Mouse (Mus musculus) midbrain, embryonic 11.5 days (tissue): ENCODE results near the gene Mapk8ip1. TPM values are rescaled to one million over a fixed set of nuclear protein-coding genes. Genes with fewer than 3 reads are reported as not detected.

ENCODE experiments used
- ATAC-seq: fragments of 200-750 bp; cut with Nextera tagmentation; 2 replicates; pipeline ENCODE4 v1.8.0; 2017; ENCODE audit warnings: moderate TSS enrichment, moderate library complexity; ENCODE audit not compliant: low FRiP score
- DNase-seq: peaks from one replicate; pipeline ENCODE4 v3.0.0; 2015; ENCODE audit warnings: low spot score; ENCODE audit errors: missing footprints
- H3K27ac ChIP-seq: fragments of 300-500 bp; sonication (generic); 2 replicates; pipeline ENCODE4 v1.5.1; 2014; ENCODE audit warnings: low read depth, low read length
- H3K27me3 ChIP-seq: fragments of 300-500 bp; sonication (generic); 2 replicates; pipeline ENCODE4 v1.6.1; 2014; ENCODE audit warnings: mild to moderate bottlenecking, low read length, moderate library complexity, mixed read lengths; ENCODE audit not compliant: control insufficient read depth, insufficient read depth
- H3K36me3 ChIP-seq: fragments of 300-500 bp; sonication (generic); 2 replicates; pipeline ENCODE4 v1.6.1; 2014; ENCODE audit warnings: mild to moderate bottlenecking, low read length, moderate library complexity, mixed read lengths; ENCODE audit not compliant: control insufficient read depth, insufficient read depth
- H3K4me1 ChIP-seq: fragments of 300-500 bp; sonication (generic); 2 replicates; pipeline ENCODE4 v1.6.1; 2014; ENCODE audit warnings: low read length; ENCODE audit not compliant: control insufficient read depth, insufficient read depth
- H3K4me2 ChIP-seq: fragments of 300-500 bp; sonication (generic); 2 replicates; pipeline ENCODE4 v1.6.1; 2014; ENCODE audit warnings: mild to moderate bottlenecking, moderate library complexity
- H3K4me3 ChIP-seq: fragments of 300-500 bp; sonication (generic); 2 replicates; pipeline ENCODE4 v1.5.1; 2014; ENCODE audit warnings: low read depth, low read length
- H3K9ac ChIP-seq: fragments of 300-500 bp; sonication (generic); 2 replicates; pipeline ENCODE4 v1.6.1; 2014; ENCODE audit warnings: low read length
- H3K9me3 ChIP-seq: fragments of 300-500 bp; sonication (generic); 2 replicates; pipeline ENCODE4 v1.6.1; 2016; ENCODE audit warnings: low read length; ENCODE audit not compliant: control insufficient read depth
- WGBS: fragments of 180-500 bp; shearing (Covaris S2); extraction: QIAGEN DNeasy Blood & Tissue Kit; methylation state at CpG from one replicate; pipeline ENCODE4 v1.1.7; 2014; 5-methylcytosine and 5-hydroxymethylcytosine counted together
- polyA plus RNA-seq: library from polyadenylated mRNA; unstranded; fragments of >200 nt; fragmentation: Nextera tagmentation; extraction: Ambion mirVana; gene quantifications from 2 replicates; pipeline ENCODE4 v1.2.1, GENCODE M21; 2014

The Mapk8ip1 gene
- polyA plus RNA-seq, 1 experiment from 2014 or later, result 37.1 TPM

DNA sequence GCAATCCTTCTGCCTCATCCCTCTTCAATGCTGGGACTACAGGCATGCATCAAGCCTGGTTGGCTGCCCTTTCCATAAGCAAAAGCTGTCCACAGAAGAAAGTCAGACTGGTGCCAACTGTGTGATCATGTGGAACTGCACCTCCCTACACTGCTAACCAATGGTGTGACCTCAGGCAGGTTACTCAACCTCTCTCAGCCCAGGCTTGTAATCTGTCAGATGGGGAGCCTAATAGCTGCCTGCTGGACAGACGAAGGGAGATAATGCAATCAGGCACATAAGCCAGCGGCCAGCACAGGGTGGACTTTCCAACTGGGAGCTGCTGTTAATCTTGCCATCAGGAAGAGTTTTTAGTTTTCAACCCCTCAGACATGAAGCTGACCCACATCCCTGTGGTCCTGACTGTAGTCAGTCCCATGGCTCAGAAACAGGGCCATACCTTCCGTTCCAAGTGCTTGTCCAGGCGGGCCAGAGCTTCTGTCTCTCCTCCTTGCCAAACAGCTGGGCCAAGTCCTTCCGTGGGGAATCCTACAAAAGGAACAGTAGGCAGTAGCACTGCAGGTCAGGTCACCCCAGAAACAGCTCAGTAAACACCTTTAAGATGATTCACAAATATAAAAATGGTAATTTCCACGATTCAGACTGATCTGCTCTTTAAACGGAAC is 20.8 kb upstream of the Mapk8ip1 start:
- Histone ChIP-seq H3K9ac (no peak overlapping the region), H3K4me3 (no peak overlapping the region), H3K36me3 (peaks cover 7% of the 10 kb centered on the region; the same call in 1 of the 2 replicates), H3K4me2 (no peak overlapping the region), H3K27me3 (no peaks in the 10 kb centered on the region), H3K4me1 (peaks cover 30% of the 10 kb centered on the region), H3K27ac (no peak overlapping the region), H3K9me3 (no peaks in the 10 kb centered on the region)
- 93% methylated on average over 7 of the region's 7 CpGs for WGBS
- no peak for DNase-seq
- ATAC-seq, result no peak

DNA sequence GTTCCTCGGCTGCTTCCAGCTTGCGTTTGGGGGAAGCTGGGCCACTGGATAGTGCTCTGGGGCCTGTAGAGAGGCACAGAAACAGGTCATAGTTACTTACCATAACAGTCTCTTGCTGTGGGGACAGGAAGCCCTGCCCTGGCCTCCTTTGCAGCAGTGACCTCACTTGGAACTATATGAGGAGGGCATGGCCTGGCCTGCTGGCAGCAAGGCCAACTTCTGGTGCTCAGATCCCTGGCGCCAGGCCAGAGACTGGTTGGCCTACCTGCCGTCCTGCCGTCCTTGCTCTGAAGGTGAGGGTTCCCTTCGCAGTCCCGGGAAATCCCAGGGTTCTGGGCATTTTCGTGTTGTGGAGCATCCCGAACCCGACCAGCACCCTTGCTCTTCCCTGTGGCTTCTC is 10.6 kb upstream of the Mapk8ip1 start:
- Histone ChIP-seq H3K9ac (no peak overlapping the region), H3K4me1 (no peaks in the 10 kb centered on the region; the same call in 1 of the 2 replicates), H3K9me3 (no peaks in the 10 kb centered on the region), H3K36me3 (peaks cover 30% of the 10 kb centered on the region), H3K4me3 (no peak overlapping the region), H3K27ac (no peak overlapping the region), H3K4me2 (no peak overlapping the region), H3K27me3 (no peaks in the 10 kb centered on the region)
- ATAC-seq, result no peak
- 91% methylated on average over 10 of the region's 10 CpGs for WGBS
- no peak for DNase-seq

DNA sequence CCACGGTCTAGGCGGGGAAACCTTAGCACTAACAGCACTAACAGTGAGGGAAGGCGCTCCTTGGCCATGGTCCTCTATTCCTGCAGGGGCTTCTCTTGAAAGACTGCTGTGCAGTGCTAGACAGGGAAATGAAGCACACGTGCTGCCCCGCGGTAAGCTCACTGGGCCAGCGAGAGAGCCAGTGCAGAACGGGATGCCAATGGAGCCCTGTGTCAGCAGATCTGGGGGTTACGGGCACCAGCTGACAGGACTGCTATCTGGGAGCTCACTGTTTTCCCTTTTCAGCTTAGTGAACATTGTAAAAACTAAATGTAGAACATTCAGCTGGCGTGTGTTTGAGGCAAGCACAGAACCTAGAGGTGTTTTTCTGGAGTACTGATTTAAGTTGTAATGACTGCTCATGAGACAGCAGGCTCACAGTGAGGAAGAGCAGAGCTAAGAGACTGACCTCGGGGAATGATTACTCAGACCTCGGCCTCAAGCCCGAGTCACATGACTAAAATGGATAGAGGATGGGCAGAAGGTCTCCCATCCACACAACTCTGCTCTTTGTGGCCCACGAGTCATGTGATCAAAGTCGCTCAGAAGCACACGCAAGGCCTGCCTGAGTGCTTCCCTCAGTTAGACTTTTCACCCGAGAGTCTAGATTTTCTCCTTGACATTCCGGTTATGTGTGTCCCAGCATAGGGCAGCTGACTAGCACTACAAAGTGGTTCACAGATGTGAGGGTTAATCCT is 7.4 kb upstream of the Mapk8ip1 start:
- Histone ChIP-seq H3K4me2 (no peak overlapping the region), H3K27ac (no peak overlapping the region), H3K4me3 (no peak overlapping the region), H3K27me3 (no peaks in the 10 kb centered on the region), H3K9ac (no peak overlapping the region), H3K36me3 (peaks cover 28% of the 10 kb centered on the region), H3K9me3 (no peaks in the 10 kb centered on the region), H3K4me1 (peaks cover 3% of the 10 kb centered on the region)
- DNase-seq (no peak), ATAC-seq (no peak)
- 93% methylated on average over 18 of the region's 18 CpGs for WGBS

DNA sequence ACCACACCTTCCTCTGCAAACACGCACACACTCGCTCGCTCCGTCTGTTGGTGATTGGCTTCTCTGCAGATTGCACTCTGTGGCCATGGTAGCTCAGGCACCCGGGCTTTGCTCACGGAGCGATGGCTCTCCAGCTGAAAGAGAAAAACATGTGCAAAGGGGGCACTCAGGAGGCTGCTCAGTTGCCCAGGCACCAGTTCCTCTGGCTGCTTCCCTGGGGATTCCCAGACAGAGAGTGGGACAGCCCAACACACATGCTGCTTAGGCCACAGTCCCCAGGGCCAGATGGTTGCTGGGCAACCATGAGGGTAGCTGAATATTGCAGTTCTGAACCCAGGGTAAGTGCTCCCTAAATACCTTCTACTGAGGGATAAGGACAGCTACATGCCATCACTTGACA is 4.6 kb upstream of the Mapk8ip1 start:
- 86% methylated on average over 7 of the region's 7 CpGs for WGBS
- DNase-seq (no peak), ATAC-seq (no peak)
- Histone ChIP-seq H3K27ac (0 out of 2 replicates have a peak overlapping the region, but pooled peaks have one; percentile 9), H3K4me3 (no peak overlapping the region), H3K9ac (peak overlapping the region; percentile 12), H3K36me3 (peaks cover 10% of the 10 kb centered on the region), H3K9me3 (no peaks in the 10 kb centered on the region), H3K4me1 (peaks cover 6% of the 10 kb centered on the region), H3K27me3 (no peaks in the 10 kb centered on the region), H3K4me2 (no peak overlapping the region)

DNA sequence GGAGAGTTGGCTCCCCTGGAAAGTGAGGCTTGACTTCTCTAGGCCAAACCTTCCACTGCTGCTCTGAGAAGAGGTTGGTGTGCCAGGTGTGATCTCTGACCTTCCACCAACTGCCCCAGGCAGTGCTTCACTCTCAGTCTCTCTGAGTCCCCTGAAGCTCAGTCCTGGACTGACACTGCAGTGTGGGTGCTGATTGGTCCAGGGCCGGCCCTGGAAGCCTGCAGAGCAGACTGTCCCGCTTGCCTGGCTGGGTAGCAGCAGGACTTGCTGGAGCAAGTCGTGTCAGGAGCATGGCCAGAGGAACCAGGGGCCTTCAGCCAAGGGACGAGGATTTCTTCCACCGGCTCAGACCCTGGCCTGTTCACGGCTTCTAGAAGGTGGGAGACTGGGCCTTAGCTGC is 3.7 kb upstream of the Mapk8ip1 start:
- H3K4me2 ChIP-seq, result no peak overlapping the region
- peaks cover 9% of the 10 kb centered on the region for H3K4me1 ChIP-seq
- peaks cover 4% of the 10 kb centered on the region; the same call in 1 of the 2 replicates for H3K36me3 ChIP-seq
- no peak for ATAC-seq
- no peak overlapping the region for H3K27ac ChIP-seq
- 86% methylated on average over 6 of the region's 6 CpGs for WGBS
- no peaks in the 10 kb centered on the region for H3K27me3 ChIP-seq
- no peaks in the 10 kb centered on the region for H3K9me3 ChIP-seq
- H3K9ac ChIP-seq, result no peak overlapping the region
- no peak for DNase-seq
- no peak overlapping the region for H3K4me3 ChIP-seq

DNA sequence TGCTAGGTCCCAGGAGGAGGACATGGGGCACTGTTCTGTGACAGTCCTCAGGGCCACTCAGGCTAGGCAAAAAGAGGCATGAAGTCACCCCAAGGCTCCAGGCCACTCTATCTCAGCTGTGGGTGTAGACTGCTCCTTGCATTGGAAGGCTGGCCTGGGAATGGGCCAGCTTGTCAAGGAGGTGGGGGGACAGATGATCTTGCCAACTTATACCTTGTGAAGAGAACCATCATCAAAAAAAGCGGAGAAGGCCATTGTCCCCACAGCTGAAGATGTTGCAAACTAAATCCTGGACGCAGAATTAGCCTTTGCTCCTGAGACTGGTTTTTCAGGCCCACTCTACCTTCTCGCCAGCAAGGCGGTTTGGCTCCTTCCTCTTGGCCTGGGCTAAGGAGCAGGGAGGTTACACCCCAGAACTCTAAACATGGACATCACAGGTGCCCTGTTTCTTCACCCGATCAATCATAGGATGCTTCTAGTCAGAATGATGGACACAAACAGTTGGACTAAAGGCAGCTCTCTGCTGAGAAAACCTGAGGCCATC is 2.8 kb upstream of the Mapk8ip1 start:
- H3K4me2 ChIP-seq, result no peak overlapping the region
- no peaks in the 10 kb centered on the region for H3K27me3 ChIP-seq
- no peaks in the 10 kb centered on the region for H3K9me3 ChIP-seq
- DNase-seq (no peak), ATAC-seq (no peak)
- no peak overlapping the region for H3K4me3 ChIP-seq
- no peak overlapping the region for H3K9ac ChIP-seq
- no peak overlapping the region for H3K27ac ChIP-seq
- peaks cover 1% of the 10 kb centered on the region; the same call in 1 of the 2 replicates for H3K36me3 ChIP-seq
- 92% methylated on average over 5 of the region's 5 CpGs for WGBS
- peaks cover 11% of the 10 kb centered on the region for H3K4me1 ChIP-seq

DNA sequence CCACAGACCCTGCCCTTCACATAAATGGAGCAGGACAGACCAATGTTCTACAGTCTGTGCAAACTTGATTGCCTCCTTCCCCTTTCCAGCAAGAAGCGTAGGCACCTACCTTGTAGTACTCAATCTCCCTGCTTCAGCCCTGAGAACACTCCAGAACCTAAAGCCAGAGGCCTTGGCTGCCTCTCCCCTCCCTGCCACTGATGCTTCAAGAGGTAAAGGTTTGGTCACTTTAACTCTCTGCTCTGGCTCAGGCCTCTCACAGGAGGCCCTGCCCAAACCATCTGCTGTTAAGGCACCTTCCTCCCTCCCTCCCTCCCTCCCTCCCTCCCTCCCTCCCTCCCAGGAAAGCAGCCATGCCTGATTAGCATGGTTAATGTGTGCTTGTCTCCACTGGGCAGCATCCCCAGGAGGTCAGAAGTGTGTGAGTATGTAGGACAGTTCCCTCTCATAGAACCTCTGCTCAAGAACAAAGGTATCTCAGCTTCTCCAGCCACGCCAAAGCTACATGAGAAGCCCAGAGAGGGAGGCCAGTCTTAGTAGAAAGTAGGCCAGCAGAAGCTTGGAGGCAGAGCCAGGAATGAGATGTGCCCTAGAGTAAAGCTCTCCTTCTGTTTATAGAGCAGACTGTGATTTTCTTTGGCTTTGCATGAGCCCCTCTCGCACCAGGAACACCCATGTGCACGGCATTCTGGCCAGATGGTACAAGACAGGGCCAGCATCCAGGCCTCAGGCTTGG is 1.7 kb upstream of the Mapk8ip1 start:
- no peak overlapping the region for H3K4me2 ChIP-seq
- no peaks in the 10 kb centered on the region for H3K36me3 ChIP-seq
- ATAC-seq, result no peak
- no peak for DNase-seq
- peaks cover 17% of the 10 kb centered on the region; the same call in 1 of the 2 replicates for H3K4me1 ChIP-seq
- H3K9me3 ChIP-seq, result no peaks in the 10 kb centered on the region
- H3K4me3 ChIP-seq, result no peak overlapping the region
- H3K9ac ChIP-seq, result no peak overlapping the region
- H3K27ac ChIP-seq, result no peak overlapping the region
- no peaks in the 10 kb centered on the region for H3K27me3 ChIP-seq
- 79% methylated on average over 4 of the region's 4 CpGs for WGBS

DNA sequence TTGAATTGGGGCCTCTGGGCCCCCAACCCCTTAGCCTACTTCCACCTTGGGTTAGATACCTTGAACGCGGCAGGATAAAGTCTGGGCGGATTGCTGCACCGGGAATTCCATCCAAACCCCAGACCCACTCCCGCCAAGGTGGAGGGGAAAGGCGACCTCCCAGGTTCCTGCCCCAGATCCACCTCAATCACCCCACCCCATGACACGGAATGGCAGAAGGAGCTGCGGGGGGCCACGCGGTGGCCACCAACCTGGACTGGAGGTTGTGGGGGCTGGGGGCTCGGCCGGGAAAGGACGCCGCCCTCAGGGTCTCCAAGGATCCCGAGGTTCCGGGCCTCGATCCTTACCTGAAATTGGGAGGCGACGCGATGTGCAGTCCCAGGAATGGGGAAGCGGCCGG is 381 bp downstream of the Mapk8ip1 start:
- Histone ChIP-seq H3K4me3 (peak overlapping the region; percentile 75), H3K9ac (peak overlapping the region; percentile 93), H3K27me3 (no peaks in the 10 kb centered on the region), H3K9me3 (no peaks in the 10 kb centered on the region), H3K4me1 (peaks cover 21% of the 10 kb centered on the region), H3K4me2 (peak overlapping the region; percentile 97), H3K36me3 (no peaks in the 10 kb centered on the region), H3K27ac (no peak overlapping the region)
- peak; percentile 89 for DNase-seq
- 2% methylated on average over 22 of the region's 22 CpGs for WGBS
- ATAC-seq, result peak; percentile 17
